Mouse (Mus musculus) midbrain, postnatal 0 days (tissue): ENCODE results near the gene Hoxd4. TPM values are rescaled to one million over a fixed set of nuclear protein-coding genes. Genes with fewer than 3 reads are reported as not detected.

Experiments used
- ATAC-seq: fragments of 200-750 bp; cut with Nextera tagmentation; 2 replicates; pipeline ENCODE4 v1.8.0; 2017; ENCODE audit warnings: moderate number of reproducible peaks, mild to moderate bottlenecking, moderate TSS enrichment, moderate library complexity; ENCODE audit not compliant: low FRiP score
- DNase-seq: peaks from one replicate; pipeline ENCODE4 v3.0.0-alpha.2; 2015; ENCODE audit warnings: low spot score
- H3K27ac ChIP-seq: fragments of 300-500 bp; sonication (generic); 2 replicates; pipeline ENCODE4 v1.5.1; 2014; ENCODE audit warnings: low read depth, mild to moderate bottlenecking, low read length, mixed read lengths
- H3K27me3 ChIP-seq: fragments of 300-500 bp; sonication (generic); 2 replicates; pipeline ENCODE4 v1.6.1; 2014; ENCODE audit warnings: low read length, control low read depth, mixed read lengths; ENCODE audit not compliant: insufficient read depth
- H3K36me3 ChIP-seq: fragments of 300-500 bp; sonication (generic); 2 replicates; pipeline ENCODE4 v1.6.1; 2014; ENCODE audit warnings: low read length, control low read depth, mixed read lengths; ENCODE audit not compliant: insufficient read depth
- H3K4me1 ChIP-seq: fragments of 300-500 bp; sonication (generic); 2 replicates; pipeline ENCODE4 v1.6.1; 2014; ENCODE audit warnings: mild to moderate bottlenecking, control low read depth, antibody characterized with exemption, low read length, mixed read lengths; ENCODE audit not compliant: insufficient read depth
- H3K4me2 ChIP-seq: fragments of 300-500 bp; sonication (generic); 2 replicates; pipeline ENCODE4 v1.6.1; 2014; ENCODE audit warnings: low read depth, mild to moderate bottlenecking, low read length, mixed read lengths; ENCODE audit not compliant: poor library complexity, severe bottlenecking
- H3K4me3 ChIP-seq: fragments of 300-500 bp; sonication (generic); 2 replicates; pipeline ENCODE4 v1.5.1; 2014; ENCODE audit warnings: low read depth, mild to moderate bottlenecking, low read length, moderate library complexity
- H3K9ac ChIP-seq: fragments of 300-500 bp; sonication (generic); replicated peaks from 2 replicates; pipeline ENCODE4 v1.6.1; 2014; ENCODE audit warnings: mild to moderate bottlenecking, low read length, moderate library complexity, mixed read lengths; ENCODE audit not compliant: poor library complexity, severe bottlenecking
- H3K9me3 ChIP-seq: fragments of 300-500 bp; sonication (generic); 2 replicates; pipeline ENCODE4 v1.6.1; 2016; ENCODE audit warnings: low read length, control low read depth
- CTCF ChIP-seq: IDR thresholded peaks from 2 replicates; pipeline ENCODE4 v1.5.1; 2016; ENCODE audit warnings: antibody characterized with exemption, mild to moderate bottlenecking
- WGBS: fragments of 180-500 bp; shearing (Covaris S2); extraction: QIAGEN DNeasy Blood & Tissue Kit; methylation state at CpG from one replicate; pipeline ENCODE4 v1.1.7; 2014; 5-methylcytosine and 5-hydroxymethylcytosine counted together
- polyA plus RNA-seq: library from polyadenylated mRNA; unstranded; fragments of >200 nt; fragmentation: Nextera tagmentation; extraction: Ambion mirVana; gene quantifications from 2 replicates; pipeline ENCODE4 v1.2.1, GENCODE M21; 2015
- total RNA-seq: library from RNA; depleted of rRNA; stranded (reverse); fragments of >200 nt; gene quantifications from 2 replicates; pipeline ENCODE4 v1.2.3, GENCODE M21; 2014

The Hoxd4 gene
- total and polyA plus RNA-seq, 2 experiments from 2014 or later: 1.2 TPM; not detected in 1

DNA sequence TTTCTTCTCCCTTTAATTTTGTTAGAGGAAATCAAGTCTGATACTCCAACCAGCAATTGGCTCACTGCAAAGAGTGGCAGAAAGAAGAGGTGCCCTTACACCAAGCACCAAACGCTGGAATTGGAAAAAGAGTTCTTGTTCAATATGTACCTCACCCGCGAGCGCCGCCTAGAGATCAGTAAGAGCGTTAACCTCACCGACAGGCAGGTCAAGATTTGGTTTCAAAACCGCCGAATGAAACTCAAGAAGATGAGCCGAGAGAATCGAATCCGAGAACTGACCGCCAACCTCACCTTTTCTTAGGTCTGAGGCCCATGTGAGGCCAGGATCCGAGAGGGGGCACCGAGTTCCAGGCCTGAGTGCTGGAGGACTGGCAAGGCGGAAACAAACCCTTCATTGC lies 17.7 kb upstream of the Hoxd4 start:
- 1% methylated on average over 16 of the region's 16 CpGs for WGBS
- 0 out of 2 replicates have a peak, but pooled peaks cover 5% of the 10 kb centered on the region for H3K9me3 ChIP-seq
- H3K9ac ChIP-seq: no peak overlapping the region
- H3K4me1 ChIP-seq: 0 out of 2 replicates have a peak, but pooled peaks cover 2% of the 10 kb centered on the region
- H3K4me2 ChIP-seq: no peak overlapping the region
- TF ChIP-seq CTCF: 0 out of 2 replicates have a peak, but pooled peaks have one; percentile 9
- no peak overlapping the region for H3K27ac ChIP-seq
- DNase-seq: no peak
- peaks cover 91% of the 10 kb centered on the region for H3K27me3 ChIP-seq
- H3K36me3 ChIP-seq: no peaks in the 10 kb centered on the region
- no peak for ATAC-seq
- H3K4me3 ChIP-seq: no peak overlapping the region

DNA sequence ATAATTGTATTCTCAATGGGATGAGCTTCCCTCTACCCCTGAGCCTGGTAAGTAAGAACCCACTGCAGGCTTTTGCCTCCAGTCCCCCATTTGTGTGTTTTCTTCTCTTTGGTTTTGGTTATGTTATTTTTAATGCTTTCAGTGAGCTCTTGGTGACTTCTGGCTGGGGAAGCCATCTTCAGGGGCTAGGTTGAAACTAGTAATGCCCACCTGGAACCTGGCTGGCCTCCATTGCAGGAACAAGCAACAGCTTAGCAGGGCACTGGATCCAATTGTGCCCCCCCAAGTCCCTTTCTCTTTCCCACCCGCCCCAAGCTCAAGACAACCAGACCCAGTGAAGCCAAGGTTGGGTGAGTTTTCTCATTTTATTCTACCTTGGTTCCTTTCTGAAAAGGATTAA lies 16.3 kb upstream of the Hoxd4 start:
- Histone ChIP-seq H3K4me2 (no peak overlapping the region), H3K4me3 (no peak overlapping the region), H3K27me3 (peaks cover 93% of the 10 kb centered on the region), H3K9me3 (0 out of 2 replicates have a peak, but pooled peaks cover 5% of the 10 kb centered on the region), H3K36me3 (no peaks in the 10 kb centered on the region), H3K27ac (no peak overlapping the region), H3K4me1 (0 out of 2 replicates have a peak, but pooled peaks cover 2% of the 10 kb centered on the region), H3K9ac (no peak overlapping the region)
- whole genome bisulfite sequencing: 5% methylated on average over 1 of the region's 1 CpGs
- no peak for TF ChIP-seq CTCF
- DNase-seq (no peak), ATAC-seq (no peak)

DNA sequence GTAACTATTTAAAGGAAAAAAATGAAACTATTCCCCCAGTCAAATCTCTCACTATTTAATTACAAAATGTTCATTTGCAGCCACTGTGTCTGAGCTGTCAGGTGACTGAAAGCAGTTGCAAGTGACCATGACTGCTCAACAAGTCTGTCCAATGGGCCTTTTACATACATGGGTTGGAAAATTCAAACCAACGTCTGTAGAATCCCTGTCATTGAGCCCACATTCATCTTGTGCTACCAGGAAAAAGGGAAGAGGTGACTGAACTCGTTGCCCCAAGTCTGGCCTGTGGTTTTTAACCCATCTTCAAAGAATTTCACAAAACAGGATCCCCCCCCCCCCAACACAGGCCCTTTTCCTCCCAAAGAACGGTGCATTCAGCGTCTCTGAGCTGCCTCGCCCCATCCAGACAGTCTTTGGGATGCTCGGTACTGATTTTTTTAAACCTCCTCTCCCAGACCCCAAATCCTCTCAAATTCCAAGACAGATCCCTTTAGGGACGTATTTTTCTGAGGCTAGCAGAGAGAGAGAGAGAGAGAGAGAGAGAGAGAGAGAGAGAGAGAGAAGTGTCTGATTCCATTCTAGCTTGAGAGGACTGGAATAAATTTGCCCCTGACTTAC lies 15.8 kb upstream of the Hoxd4 start:
- Histone ChIP-seq H3K36me3 (no peaks in the 10 kb centered on the region), H3K4me3 (no peak overlapping the region), H3K27ac (no peak overlapping the region), H3K4me2 (no peak overlapping the region), H3K4me1 (0 out of 2 replicates have a peak, but pooled peaks cover 2% of the 10 kb centered on the region), H3K9ac (no peak overlapping the region), H3K27me3 (peaks cover 94% of the 10 kb centered on the region), H3K9me3 (0 out of 2 replicates have a peak, but pooled peaks cover 5% of the 10 kb centered on the region)
- ATAC-seq (no peak), DNase-seq (no peak)
- under 1% methylated on average over 7 of the region's 7 CpGs for WGBS
- no peak for TF ChIP-seq CTCF

DNA sequence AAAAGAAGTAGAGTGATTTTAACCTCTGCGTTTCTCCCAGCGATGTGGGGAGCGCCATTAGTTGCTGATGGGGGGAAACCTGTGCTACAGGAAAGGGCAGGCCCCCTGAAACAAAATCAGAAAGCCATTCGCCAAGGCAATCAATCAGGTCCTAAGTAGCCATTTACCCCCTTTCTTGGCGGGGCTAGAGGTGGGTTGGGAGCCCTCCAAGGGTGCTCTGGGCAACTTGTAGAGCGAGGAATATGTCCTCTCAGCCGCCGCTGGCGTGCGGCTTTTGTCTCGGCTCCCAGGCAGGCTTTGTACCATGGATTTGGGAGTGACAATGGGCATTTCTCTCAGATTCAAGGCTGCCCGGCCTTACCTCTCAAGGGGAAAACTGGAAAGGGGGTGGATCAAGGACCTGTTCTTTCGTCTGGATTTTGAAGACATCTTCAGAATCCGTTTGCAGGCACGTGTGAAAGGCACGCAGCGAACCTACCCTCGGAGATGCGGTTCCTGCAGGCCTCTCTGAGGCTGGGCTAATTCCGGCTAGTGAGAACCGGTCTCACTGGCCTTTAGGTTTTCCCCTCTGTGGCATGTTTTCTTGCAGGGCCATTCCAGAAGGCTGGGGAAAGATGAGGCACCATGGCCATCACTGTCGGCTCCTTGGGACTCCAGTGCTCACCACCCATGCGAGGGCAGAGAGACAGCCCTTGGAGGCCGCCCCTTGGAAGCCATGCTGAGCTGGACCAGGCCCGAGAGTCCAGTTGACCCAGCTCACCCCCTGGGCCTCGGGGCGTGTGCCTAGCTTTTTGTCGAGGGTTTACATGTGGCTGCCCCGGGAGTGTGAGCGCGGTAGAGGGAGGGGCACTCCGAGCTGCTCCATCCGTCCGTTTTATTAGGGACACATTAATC lies 15.0 kb upstream of the Hoxd4 start:
- DNase-seq: no peak
- no peak overlapping the region for H3K4me3 ChIP-seq

DNA sequence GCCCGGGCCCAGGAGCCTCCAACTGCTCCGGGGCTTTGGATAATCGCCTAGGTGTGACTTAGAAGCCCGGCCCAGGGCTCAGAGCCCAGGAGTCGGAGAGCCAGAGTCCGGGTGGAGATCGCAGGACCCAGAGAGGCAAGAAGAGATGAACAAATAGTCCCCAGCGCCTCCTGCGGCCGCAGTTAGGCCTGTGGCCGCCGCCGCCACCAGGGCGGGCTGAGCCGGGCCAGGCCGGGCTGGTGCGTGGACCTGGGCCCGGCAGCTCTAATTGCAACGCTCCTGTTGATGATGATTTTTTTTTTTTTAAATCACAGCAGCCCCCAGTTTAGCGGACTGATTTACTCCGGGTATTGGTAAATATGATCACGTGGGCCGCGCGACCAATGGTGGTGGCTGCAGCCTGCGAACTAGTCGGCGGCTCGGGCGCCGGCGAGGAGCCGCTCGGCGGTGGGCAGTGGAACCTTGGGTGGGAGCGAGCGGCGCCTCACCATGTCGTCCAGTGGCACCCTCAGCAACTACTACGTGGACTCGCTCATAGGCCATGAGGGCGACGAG lies 14.1 kb upstream of the Hoxd4 start, which contains the start of gene Hoxd9:
Gene Hoxd9 (plus strand): TSS at position 161 of the 555 bp plus-strand sequence.
- peaks cover 86% of the 10 kb centered on the region for H3K27me3 ChIP-seq
- peak within 1 kb of the TSS; percentile 14 for H3K4me3 ChIP-seq
- no peak for TF ChIP-seq CTCF
- H3K4me2 ChIP-seq: peak within 1 kb of the TSS; percentile 35
- H3K36me3 ChIP-seq: no peaks in the 10 kb centered on the region
- WGBS: under 1% methylated on average over 43 of the region's 43 CpGs
- ATAC-seq (0 out of 2 replicates have a peak, but pooled peaks have one; percentile 38), DNase-seq (no peak)
- no peak within 1 kb of the TSS for H3K27ac ChIP-seq
- H3K9ac ChIP-seq: no peak within 1 kb of the TSS
- no peaks in the 10 kb centered on the region for H3K9me3 ChIP-seq
- 0 out of 2 replicates have a peak, but pooled peaks cover 2% of the 10 kb centered on the region for H3K4me1 ChIP-seq

More for the DNA sequence above, 15.0 kb upstream of the Hoxd4 start:
- H3K4me2 ChIP-seq: no peak overlapping the region
- 0 out of 2 replicates have a peak, but pooled peaks cover 2% of the 10 kb centered on the region for H3K4me1 ChIP-seq
- 2% methylated on average over 34 of the region's 34 CpGs for whole genome bisulfite sequencing
- peaks cover 92% of the 10 kb centered on the region for H3K27me3 ChIP-seq
- H3K9ac ChIP-seq: no peak overlapping the region
- no peaks in the 10 kb centered on the region for H3K9me3 ChIP-seq
- H3K27ac ChIP-seq: no peak overlapping the region
- no peaks in the 10 kb centered on the region for H3K36me3 ChIP-seq
- ATAC-seq: no peak
- no peak for TF ChIP-seq CTCF
